Mouse (Mus musculus): ENCODE results near the gene Meiob. TPM values are rescaled to one million over a fixed set of nuclear protein-coding genes. Genes with fewer than 3 reads are reported as not detected.
A peak's percentile ranks its signal among the peaks of the same experiment; 100 is the strongest.

The Meiob gene
- polyA plus RNA-seq, 1 experiment from 2014 or later: not detected

DNA sequence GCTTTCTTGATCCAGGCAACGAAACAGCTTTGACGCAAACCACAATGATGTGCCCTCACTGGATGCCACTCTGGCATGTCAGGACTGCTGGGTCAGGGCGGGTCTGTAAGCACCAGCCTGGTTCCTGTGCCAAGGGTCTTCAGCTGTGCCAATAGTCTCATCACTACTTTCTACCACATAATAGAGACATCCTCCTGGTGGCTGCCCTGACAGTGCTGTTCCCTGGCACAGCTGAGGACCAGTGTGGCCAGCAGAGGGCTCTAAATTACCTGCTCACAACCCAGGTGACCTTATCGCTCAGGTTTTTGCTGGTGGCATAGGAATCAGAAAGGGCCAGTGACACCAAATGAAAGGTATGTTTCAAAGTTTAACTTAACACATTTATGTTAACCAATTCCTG is 37.0 kb downstream of the Meiob start:
- ATAC-seq (ENCODE audit: insufficient number of reproducible peaks, insufficient read depth, low FRiP score, low read depth): no peak
- Histone ChIP-seq H3K27ac (ENCODE audit: low read length) (no peak overlapping the region), H3K9ac (replicated peaks; ENCODE audit: low read depth, low read length) (no peak overlapping the region), H3K4me2 (replicated peaks; ENCODE audit: low read depth, low read length) (no peak overlapping the region), H3K27me3 (ENCODE audit: control insufficient read depth, insufficient read depth, low read length) (no peaks in the 10 kb centered on the region), H3K9me3 (ENCODE audit: control insufficient read depth, low read depth, low read length) (no peaks in the 10 kb centered on the region), H3K36me3 (ENCODE audit: control insufficient read depth, insufficient read depth, low read length) (no peaks in the 10 kb centered on the region), H3K4me3 (ENCODE audit: low read depth, low read length) (no peak overlapping the region), H3K4me1 (ENCODE audit: control insufficient read depth, insufficient read depth, low read length) (no peaks in the 10 kb centered on the region)
- WGBS: 53% methylated on average over 4 of the region's 4 CpGs

DNA sequence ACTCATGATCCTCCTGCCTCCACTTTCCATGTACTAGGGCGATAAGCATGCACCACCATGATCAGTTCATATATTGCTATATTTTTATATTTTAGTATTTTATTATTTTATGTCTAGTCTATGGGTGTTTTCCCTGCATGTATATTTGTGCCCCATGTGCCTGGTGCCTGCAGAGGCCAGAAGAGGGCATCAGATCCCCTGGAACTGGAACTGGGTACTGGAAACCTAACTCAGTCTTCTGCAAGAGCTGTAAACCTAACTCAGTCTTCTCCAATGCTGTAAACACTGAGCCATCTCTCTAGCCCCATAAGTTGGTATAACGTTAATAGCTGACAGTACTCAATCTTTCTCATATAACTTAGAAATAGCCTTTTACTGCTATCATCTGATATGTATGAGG is 38.5 kb downstream of the Meiob start:
- Histone ChIP-seq H3K36me3 (ENCODE audit: control insufficient read depth, insufficient read depth, low read length) (no peaks in the 10 kb centered on the region), H3K9ac (replicated peaks; ENCODE audit: low read depth, low read length) (no peak overlapping the region), H3K4me1 (ENCODE audit: control insufficient read depth, insufficient read depth, low read length) (no peaks in the 10 kb centered on the region), H3K4me2 (replicated peaks; ENCODE audit: low read depth, low read length) (no peak overlapping the region), H3K27ac (ENCODE audit: low read length) (no peak overlapping the region), H3K9me3 (ENCODE audit: control insufficient read depth, low read depth, low read length) (no peaks in the 10 kb centered on the region), H3K27me3 (ENCODE audit: control insufficient read depth, insufficient read depth, low read length) (no peaks in the 10 kb centered on the region), H3K4me3 (ENCODE audit: low read depth, low read length) (no peak overlapping the region)
- no peak for ATAC-seq (ENCODE audit: insufficient number of reproducible peaks, insufficient read depth, low FRiP score, low read depth)
- WGBS: 50% methylated on average over 2 of the region's 2 CpGs

DNA sequence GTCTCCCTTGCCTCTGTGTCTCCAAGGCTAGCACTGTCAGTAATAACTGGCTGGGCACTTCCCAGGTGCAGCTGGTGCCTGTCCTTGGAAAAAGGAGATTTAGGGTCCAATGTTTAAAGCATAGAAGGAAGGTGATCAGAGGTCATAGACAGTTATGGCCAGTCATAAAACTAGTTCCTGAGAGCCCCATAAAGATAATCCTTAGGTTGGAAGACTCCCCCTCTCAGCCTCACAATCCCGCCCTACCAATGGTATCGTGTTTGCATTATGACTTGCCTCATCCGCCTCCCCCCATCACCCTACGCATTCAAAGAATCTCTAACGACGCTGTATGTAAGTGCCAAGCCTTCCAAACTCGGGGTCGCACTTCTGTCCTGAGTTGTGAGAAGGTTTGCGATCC is 40.4 kb downstream of the Meiob start:
- no peaks in the 10 kb centered on the region for H3K36me3 ChIP-seq (ENCODE audit: control insufficient read depth, insufficient read depth, low read length)
- H3K27me3 ChIP-seq (ENCODE audit: control insufficient read depth, insufficient read depth, low read length): no peaks in the 10 kb centered on the region
- peaks cover 6% of the 10 kb centered on the region; the same call in 1 of the 2 replicates for H3K4me1 ChIP-seq (ENCODE audit: control insufficient read depth, insufficient read depth, low read length)
- WGBS: 44% methylated on average over 9 of the region's 9 CpGs
- no peaks in the 10 kb centered on the region for H3K9me3 ChIP-seq (ENCODE audit: control insufficient read depth, low read depth, low read length)
- no peak overlapping the region for H3K4me3 ChIP-seq (ENCODE audit: low read depth, low read length)
- H3K27ac ChIP-seq (ENCODE audit: low read length): no peak overlapping the region
- no peak overlapping the region for H3K9ac ChIP-seq (replicated peaks; ENCODE audit: low read depth, low read length)
- no peak overlapping the region for H3K4me2 ChIP-seq (replicated peaks; ENCODE audit: low read depth, low read length)
- no peak for ATAC-seq (ENCODE audit: insufficient number of reproducible peaks, insufficient read depth, low FRiP score, low read depth)

DNA sequence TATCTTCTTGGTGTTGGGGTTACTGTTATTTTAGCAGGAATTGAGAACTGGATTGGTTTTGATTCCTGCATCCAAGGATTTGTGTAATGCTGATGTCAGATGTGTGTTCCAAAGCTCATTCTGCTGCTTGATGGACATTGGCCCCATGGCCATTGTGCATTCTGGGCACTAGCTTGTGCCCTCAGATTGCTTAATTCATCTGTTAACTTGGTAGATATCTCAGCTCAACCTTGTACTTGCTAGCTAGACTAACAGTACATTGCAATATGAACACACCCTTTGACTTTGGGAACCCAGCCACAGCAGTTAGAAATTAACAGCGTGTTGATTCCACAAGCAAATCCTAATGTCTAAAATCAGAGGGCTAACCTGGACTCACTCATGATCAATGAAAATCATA is 43.3 kb downstream of the Meiob start:
- Histone ChIP-seq H3K27ac (ENCODE audit: low read length) (no peak overlapping the region), H3K9ac (replicated peaks; ENCODE audit: low read depth, low read length) (no peak overlapping the region), H3K4me3 (ENCODE audit: low read depth, low read length) (no peak overlapping the region), H3K4me1 (ENCODE audit: control insufficient read depth, insufficient read depth, low read length) (peaks cover 6% of the 10 kb centered on the region; the same call in 1 of the 2 replicates), H3K9me3 (ENCODE audit: control insufficient read depth, low read depth, low read length) (no peaks in the 10 kb centered on the region), H3K27me3 (ENCODE audit: control insufficient read depth, insufficient read depth, low read length) (no peaks in the 10 kb centered on the region), H3K4me2 (replicated peaks; ENCODE audit: low read depth, low read length) (no peak overlapping the region), H3K36me3 (ENCODE audit: control insufficient read depth, insufficient read depth, low read length) (no peaks in the 10 kb centered on the region)
- 90% methylated on average over 1 of the region's 1 CpGs for WGBS
- no peak for ATAC-seq (ENCODE audit: insufficient number of reproducible peaks, insufficient read depth, low FRiP score, low read depth)

DNA sequence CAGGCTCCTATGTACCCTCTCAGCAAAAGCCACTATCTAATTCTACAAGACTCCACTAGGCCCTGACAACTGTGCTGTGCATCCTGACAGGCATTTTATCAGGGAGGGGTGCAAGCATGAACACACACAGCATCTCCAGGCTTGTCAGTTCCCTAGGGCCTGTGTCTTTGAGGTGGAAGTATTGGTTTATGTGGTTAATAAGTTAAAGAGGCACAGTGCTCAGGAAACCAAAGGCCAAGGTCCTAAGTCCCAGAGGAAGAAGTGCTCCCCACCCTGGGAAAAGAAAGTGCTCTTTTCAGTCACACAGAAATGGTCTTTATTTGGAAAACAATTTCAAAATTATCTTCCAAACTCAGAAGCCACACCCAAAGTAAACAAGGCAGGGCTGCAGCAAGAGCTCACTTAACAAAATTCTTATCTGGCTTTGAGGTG is 44.5 kb downstream of the Meiob start:
- Histone ChIP-seq H3K4me3 (ENCODE audit: low read depth, low read length) (peak overlapping the region; percentile 63; the same call in 1 of the 2 replicates), H3K9me3 (ENCODE audit: control insufficient read depth, low read depth, low read length) (no peaks in the 10 kb centered on the region), H3K9ac (replicated peaks; ENCODE audit: low read depth, low read length) (no peak overlapping the region), H3K27ac (ENCODE audit: low read length) (no peak overlapping the region), H3K4me2 (replicated peaks; ENCODE audit: low read depth, low read length) (peak overlapping the region; percentile 67), H3K4me1 (ENCODE audit: control insufficient read depth, insufficient read depth, low read length) (peaks cover 6% of the 10 kb centered on the region; the same call in 1 of the 2 replicates), H3K36me3 (ENCODE audit: control insufficient read depth, insufficient read depth, low read length) (no peaks in the 10 kb centered on the region), H3K27me3 (ENCODE audit: control insufficient read depth, insufficient read depth, low read length) (no peaks in the 10 kb centered on the region)
- no peak for ATAC-seq (ENCODE audit: insufficient number of reproducible peaks, insufficient read depth, low FRiP score, low read depth)

DNA sequence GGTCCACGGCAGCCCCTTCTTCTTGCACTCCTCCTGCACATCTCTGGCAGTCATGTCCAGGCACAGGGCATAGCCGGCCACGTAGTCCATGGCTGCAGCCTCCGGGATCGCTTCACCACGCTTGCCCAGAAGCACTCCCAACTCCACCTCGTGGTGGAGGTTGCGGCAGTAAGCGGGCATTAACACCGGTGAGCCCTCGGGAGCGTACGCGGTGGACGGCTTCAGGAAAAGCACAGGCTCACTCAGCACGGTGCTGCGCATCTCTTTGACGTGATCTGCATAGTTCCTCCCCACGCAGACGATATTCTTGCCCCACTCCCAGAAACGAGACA is 45.6 kb downstream of the Meiob start:
- H3K27ac ChIP-seq (ENCODE audit: low read length): peak overlapping the region; percentile 88
- peaks cover 3% of the 10 kb centered on the region; the same call in 1 of the 2 replicates for H3K36me3 ChIP-seq (ENCODE audit: control insufficient read depth, insufficient read depth, low read length)
- no peaks in the 10 kb centered on the region for H3K27me3 ChIP-seq (ENCODE audit: control insufficient read depth, insufficient read depth, low read length)
- H3K4me3 ChIP-seq (ENCODE audit: low read depth, low read length): peak overlapping the region; percentile 63
- H3K4me2 ChIP-seq (replicated peaks; ENCODE audit: low read depth, low read length): peak overlapping the region; percentile 67
- peak; percentile 66 for ATAC-seq (ENCODE audit: insufficient number of reproducible peaks, insufficient read depth, low FRiP score, low read depth)
- H3K9me3 ChIP-seq (ENCODE audit: control insufficient read depth, low read depth, low read length): no peaks in the 10 kb centered on the region
- H3K9ac ChIP-seq (replicated peaks; ENCODE audit: low read depth, low read length): peak overlapping the region; percentile 45
- peaks cover 6% of the 10 kb centered on the region; the same call in 1 of the 2 replicates for H3K4me1 ChIP-seq (ENCODE audit: control insufficient read depth, insufficient read depth, low read length)
- WGBS: under 1% methylated on average over 21 of the region's 21 CpGs

DNA sequence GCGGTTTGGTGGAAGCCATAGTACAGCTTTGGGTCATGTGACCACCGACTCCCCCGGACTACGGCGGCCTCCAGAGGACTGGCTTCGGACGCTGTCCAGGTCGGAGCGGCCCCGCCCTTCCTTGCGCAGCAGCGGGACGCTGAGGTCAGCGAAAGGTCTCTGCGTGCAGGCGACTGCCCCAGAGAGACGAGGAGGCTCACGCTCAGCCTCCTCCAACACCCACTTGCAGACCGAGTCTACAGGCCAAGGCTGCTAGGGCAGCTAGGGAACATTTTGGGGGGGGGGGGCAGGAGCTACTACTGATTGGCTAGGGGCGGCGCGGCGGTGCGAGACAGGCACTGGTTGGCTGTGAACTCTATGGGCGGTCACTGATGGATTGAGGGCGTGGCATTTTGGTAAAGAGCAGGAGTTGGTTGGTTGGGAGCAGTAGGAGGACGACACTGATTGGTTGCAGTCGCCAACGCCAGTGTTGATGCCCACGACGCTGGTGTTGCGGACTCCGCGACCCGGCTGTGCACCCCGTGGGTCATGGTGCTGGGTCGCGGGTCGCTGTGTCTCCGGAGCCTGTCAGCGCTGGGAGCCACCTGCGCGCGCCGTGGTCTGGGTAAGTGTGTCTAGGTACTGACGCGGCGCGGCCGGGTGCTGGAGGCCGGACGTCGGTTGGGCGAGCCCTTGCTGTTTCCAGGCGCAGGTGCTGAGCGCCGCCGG is 46.1 kb downstream of the Meiob start, which contains the start of gene Fahd1:
Gene Fahd1 (minus strand): TSS at position 300 of the 708 bp plus-strand sequence.
- H3K9ac ChIP-seq (replicated peaks; ENCODE audit: low read depth, low read length): peak within 1 kb of the TSS; percentile 45
- H3K9me3 ChIP-seq (ENCODE audit: control insufficient read depth, low read depth, low read length): no peaks in the 10 kb centered on the region
- no peaks in the 10 kb centered on the region for H3K27me3 ChIP-seq (ENCODE audit: control insufficient read depth, insufficient read depth, low read length)
- H3K4me2 ChIP-seq (replicated peaks; ENCODE audit: low read depth, low read length): peak within 1 kb of the TSS; percentile 73
- H3K4me1 ChIP-seq (ENCODE audit: control insufficient read depth, insufficient read depth, low read length): peaks cover 6% of the 10 kb centered on the region; the same call in 1 of the 2 replicates
- peak within 1 kb of the TSS; percentile 63 for H3K4me3 ChIP-seq (ENCODE audit: low read depth, low read length)
- peak within 1 kb of the TSS; percentile 88 for H3K27ac ChIP-seq (ENCODE audit: low read length)
- H3K36me3 ChIP-seq (ENCODE audit: control insufficient read depth, insufficient read depth, low read length): peaks cover 5% of the 10 kb centered on the region; the same call in 1 of the 2 replicates
- under 1% methylated on average over 58 of the region's 58 CpGs for WGBS
- peak; percentile 100 for ATAC-seq (ENCODE audit: insufficient number of reproducible peaks, insufficient read depth, low FRiP score, low read depth)

DNA sequence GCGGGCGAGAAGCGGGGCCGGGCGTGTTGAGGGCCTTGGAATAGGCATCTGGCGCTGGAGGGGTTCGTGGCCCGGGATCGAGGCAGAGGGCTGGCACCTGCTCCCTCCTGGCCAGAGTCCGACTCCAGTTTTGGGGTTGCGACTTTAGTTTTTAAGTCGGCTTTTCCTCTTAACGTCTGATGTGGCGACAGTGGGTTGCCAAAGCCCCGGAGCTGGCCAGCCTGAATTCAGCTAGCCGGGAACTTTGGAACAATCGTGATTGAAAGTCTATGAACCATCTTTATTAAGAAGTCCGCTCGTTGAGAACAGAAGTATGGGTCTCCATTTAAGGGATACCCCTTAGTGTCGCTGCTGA is 46.7 kb downstream of the Meiob start:
- H3K27me3 ChIP-seq (ENCODE audit: control insufficient read depth, insufficient read depth, low read length): no peaks in the 10 kb centered on the region
- peak overlapping the region; percentile 33; the same call in 1 of the 2 replicates for H3K9ac ChIP-seq (replicated peaks; ENCODE audit: low read depth, low read length)
- H3K27ac ChIP-seq (ENCODE audit: low read length): no peak overlapping the region
- no peak for ATAC-seq (ENCODE audit: insufficient number of reproducible peaks, insufficient read depth, low FRiP score, low read depth)
- no peaks in the 10 kb centered on the region for H3K9me3 ChIP-seq (ENCODE audit: control insufficient read depth, low read depth, low read length)
- H3K4me2 ChIP-seq (replicated peaks; ENCODE audit: low read depth, low read length): peak overlapping the region; percentile 73
- peaks cover 8% of the 10 kb centered on the region; the same call in 1 of the 2 replicates for H3K36me3 ChIP-seq (ENCODE audit: control insufficient read depth, insufficient read depth, low read length)
- peak overlapping the region; percentile 63 for H3K4me3 ChIP-seq (ENCODE audit: low read depth, low read length)
- WGBS: 2% methylated on average over 20 of the region's 20 CpGs
- H3K4me1 ChIP-seq (ENCODE audit: control insufficient read depth, insufficient read depth, low read length): peaks cover 6% of the 10 kb centered on the region; the same call in 1 of the 2 replicates
